Mouse (Mus musculus): ENCODE measurements around the gene Zfp281. TPM values are rescaled to one million over a fixed set of nuclear protein-coding genes. Genes with fewer than 3 reads are reported as not detected.

Gene Zfp281
- polyA plus RNA-seq (2014; fragmentation: Illumina TruSeq; extraction: RNeasy Lipid Tissue Mini Kit (QIAGEN cat#74804); ENCODE audit: low read depth, low replicate concordance): 31.5 TPM

GRCm38 (mm10) chr1:136624146-136625018 is at the start of gene Zfp281:
Gene Zfp281, plus strand, starts transcription at chr1:136624901.

Other genes with a start within 250 kb of the Zfp281 start
- 6.0 TPM for gene Ddx59, start 209.6 kb upstream of the Zfp281 start, polyA plus RNA-seq (2014; fragmentation: Illumina TruSeq; extraction: RNeasy Lipid Tissue Mini Kit (QIAGEN cat#74804); ENCODE audit: low read depth, low replicate concordance)
- gene Kif14, start 158.6 kb upstream of the Zfp281 start, polyA plus RNA-seq (2014; fragmentation: Illumina TruSeq; extraction: RNeasy Lipid Tissue Mini Kit (QIAGEN cat#74804); ENCODE audit: low read depth, low replicate concordance): 0.32 TPM

Measured in kidney, adult 10 weeks (tissue).